19 mouse cellular contexts compared by ENCODE assay signal in genomic region chr1:76484193-76484592, GRCm38 (mm10).
DNase-seq lines count a peak whose midpoint lies in the region.
"Had no signal": no experiment of that assay in that cellular context is flagged by ENCODE, and none has a peak within 500 bp of the region (broad histone marks: within the 10 kb centered on the region; RNA-seq: fewer than 3 reads in every experiment).

No protein-coding gene starts in this region.

- H3K4me1 ChIP-seq in heart, embryonic 10.5 days: no peaks in the 10 kb centered on the region; the same call in 1 of the 2 replicates

- H3K36me3 ChIP-seq in heart, embryonic 10.5 days: no peaks in the 10 kb centered on the region
- H3K36me3 ChIP-seq: midbrain, embryonic 10.5 days; neural tube, embryonic 13.5 days had no signal

- H3K4me3 ChIP-seq in heart, embryonic 10.5 days: no peak overlapping the region
- H3K4me3 ChIP-seq: forebrain, embryonic 13.5 days; midbrain, embryonic 10.5 days; neural tube, embryonic 13.5 days had no signal

- no peaks in the 10 kb centered on the region for H3K27me3 ChIP-seq in heart, embryonic 10.5 days (ENCODE audit: insufficient read depth, poor library complexity, severe bottlenecking)
- H3K27me3 ChIP-seq: CH12.LX; forebrain, embryonic 13.5 days; neural tube, embryonic 13.5 days had no signal

- intact Hi-C loops in left cerebral cortex, postnatal 10 days (cut with DNase I): loop anchor here (10.0 kb wide), 2 partner anchors 549 to 829 kb away; no protein-coding TSS in a partner anchor
- intact Hi-C loops in gastrocnemius, postnatal 14 days (cut with DNase I; ENCODE audit: low total_unique reads): no loop called here

- 79% methylated on average over 4 of the region's 4 CpGs for WGBS in heart, embryonic 10.5 days

- peak; percentile 31 to 51 for DNase-seq in cerebellum, postnatal 14 days
- DNase-seq in cerebellum, postnatal 36 days: no peak
- peak; percentile 67 to 73 for DNase-seq in layer of hippocampus, adult 8-10 months (ENCODE audit: low spot score in 2 of 2)
- no peak for DNase-seq in layer of hippocampus, postnatal 36 days
- DNase-seq in left cerebral cortex, postnatal 10 days (ENCODE audit: extremely low spot score in 1 of 2, low spot score in 2 of 2): peak; percentile 18 to 74
- DNase-seq in right cerebral cortex, postnatal 36 days (ENCODE audit: low spot score in 2 of 2): peak; percentile 49 to 74
- DNase-seq in gastrocnemius, postnatal 14 days: no peak
- DNase-seq in heart, embryonic 10.5 days (ENCODE audit: low spot score): no peak
- DNase-seq: adrenal gland, adult 2 months; cerebellum, adult 11 months; heart, adult 18-20 months; lung, embryonic 14.5 days; lung, postnatal 4 days; spleen, adult 18-20 months; thymus, adult 2 months had no signal

- no peak overlapping the region for H3K27ac ChIP-seq in heart, embryonic 10.5 days
- H3K27ac ChIP-seq: forebrain, embryonic 13.5 days; midbrain, embryonic 10.5 days; neural tube, embryonic 13.5 days had no signal

- no peaks in the 10 kb centered on the region for H3K9me3 ChIP-seq in heart, embryonic 10.5 days
- H3K9me3 ChIP-seq: forebrain, embryonic 13.5 days; midbrain, embryonic 10.5 days; neural tube, embryonic 13.5 days had no signal

Comparison
In these comparisons a context has a peak if more than half of its experiments do, and no peak if none do; other contexts are left out.
1. DNase-seq: peak in cerebellum, postnatal 14 days (2 of 2), layer of hippocampus, adult 8-10 months (2 of 2), left cerebral cortex, postnatal 10 days (2 of 2) and right cerebral cortex, postnatal 36 days (2 of 2); none in cerebellum, postnatal 36 days (0 of 2), layer of hippocampus, postnatal 36 days (0 of 2), gastrocnemius, postnatal 14 days (single experiment) and heart, embryonic 10.5 days (single experiment).